Mouse (Mus musculus): ENCODE results near the gene Ckm. TPM values are rescaled to one million over a fixed set of nuclear protein-coding genes. Genes with fewer than 3 reads are reported as not detected.

The Ckm gene
- polyA plus RNA-seq, 1 experiment from 2014 or later = 42.1 TPM

GRCm38 (mm10) chr7:19363881-19364280 lies 40.7 kb upstream of the Ckm start:
- Histone ChIP-seq H3K27ac (replicated peaks) (peak overlapping the region; percentile 80), H3K9ac (ENCODE audit: low read length) (no peak overlapping the region), H3K9me3 (ENCODE audit: control insufficient read depth, low read length) (no peaks in the 10 kb centered on the region), H3K4me2 (replicated peaks; ENCODE audit: low read depth) (peak overlapping the region; percentile 35), H3K36me3 (ENCODE audit: control insufficient read depth, insufficient read depth, low read length) (no peaks in the 10 kb centered on the region), H3K4me1 (replicated peaks; ENCODE audit: control insufficient read depth, insufficient read depth) (peaks cover 3% of the 10 kb centered on the region; the same call in 1 of the 2 replicates), H3K4me3 (ENCODE audit: low read depth, low read length) (no peak overlapping the region), H3K27me3 (ENCODE audit: control insufficient read depth, insufficient read depth, low read length) (no peaks in the 10 kb centered on the region)
- ATAC-seq (ENCODE audit: low FRiP score, low TSS enrichment) = peak; percentile 53
- WGBS = 4% methylated on average over 18 of the region's 18 CpGs
- DNase-seq (ENCODE audit: low spot score) = peak; percentile 93
- TF ChIP-seq EP300 (optimal IDR thresholded peaks at IDR 0.05) = no peak
- peak; percentile 93 for TF ChIP-seq CTCF (IDR thresholded peaks at IDR 0.05; ENCODE audit: low read depth)

- no peaks in the 10 kb centered on the region for H3K9me3 ChIP-seq (ENCODE audit: control insufficient read depth, low read length)
- 52% methylated on average over 4 of the region's 4 CpGs for WGBS
- H3K36me3 ChIP-seq (ENCODE audit: control insufficient read depth, insufficient read depth, low read length) = no peaks in the 10 kb centered on the region
- no peaks in the 10 kb centered on the region for H3K27me3 ChIP-seq (ENCODE audit: control insufficient read depth, insufficient read depth, low read length)
- peaks cover 6% of the 10 kb centered on the region; the same call in 1 of the 2 replicates for H3K4me1 ChIP-seq (replicated peaks; ENCODE audit: control insufficient read depth, insufficient read depth)
- H3K27ac ChIP-seq (replicated peaks) = peak overlapping the region; percentile 80
- no peak overlapping the region for H3K4me3 ChIP-seq (ENCODE audit: low read depth, low read length)
- H3K9ac ChIP-seq (ENCODE audit: low read length) = no peak overlapping the region
- DNase-seq (ENCODE audit: low spot score) = peak; percentile 44
- TF ChIP-seq EP300 (optimal IDR thresholded peaks at IDR 0.05) (peak; percentile 69), CTCF (IDR thresholded peaks at IDR 0.05; ENCODE audit: low read depth) (no peak)
- ATAC-seq (ENCODE audit: low FRiP score, low TSS enrichment) = peak; percentile 21; the same call in 1 of the 2 replicates
- no peak overlapping the region for H3K4me2 ChIP-seq (replicated peaks; ENCODE audit: low read depth)
These were observed 39.2 kb upstream of the Ckm start for GRCm38 (mm10) chr7:19365376-19365775.

GRCm38 (mm10) chr7:19368380-19368779 lies 36.2 kb upstream of the Ckm start:
- no peak overlapping the region for H3K9ac ChIP-seq (ENCODE audit: low read length)
- H3K4me2 ChIP-seq (replicated peaks; ENCODE audit: low read depth) = no peak overlapping the region
- peaks cover 2% of the 10 kb centered on the region; the same call in 1 of the 2 replicates for H3K4me1 ChIP-seq (replicated peaks; ENCODE audit: control insufficient read depth, insufficient read depth)
- ATAC-seq (ENCODE audit: low FRiP score, low TSS enrichment) (no peak), DNase-seq (ENCODE audit: low spot score) (peak; percentile 62)
- H3K4me3 ChIP-seq (ENCODE audit: low read depth, low read length) = no peak overlapping the region
- no peaks in the 10 kb centered on the region for H3K9me3 ChIP-seq (ENCODE audit: control insufficient read depth, low read length)
- no peak for TF ChIP-seq CTCF (IDR thresholded peaks at IDR 0.05; ENCODE audit: low read depth)
- no peak for TF ChIP-seq EP300 (optimal IDR thresholded peaks at IDR 0.05)
- no peaks in the 10 kb centered on the region for H3K27me3 ChIP-seq (ENCODE audit: control insufficient read depth, insufficient read depth, low read length)
- no peak overlapping the region for H3K27ac ChIP-seq (replicated peaks)
- 0 out of 2 replicates have a peak, but pooled peaks cover 3% of the 10 kb centered on the region for H3K36me3 ChIP-seq (ENCODE audit: control insufficient read depth, insufficient read depth, low read length)
- WGBS = 22% methylated on average over 16 of the region's 16 CpGs

- ATAC-seq (ENCODE audit: low FRiP score, low TSS enrichment) (peak; percentile 50), DNase-seq (ENCODE audit: low spot score) (peak; percentile 71)
- H3K4me1 ChIP-seq (replicated peaks; ENCODE audit: control insufficient read depth, insufficient read depth) = peaks cover 2% of the 10 kb centered on the region; the same call in 1 of the 2 replicates
- 20% methylated on average over 46 of the region's 46 CpGs for WGBS
- H3K4me2 ChIP-seq (replicated peaks; ENCODE audit: low read depth) = peak overlapping the region; percentile 60
- H3K27ac ChIP-seq (replicated peaks) = no peak overlapping the region
- H3K27me3 ChIP-seq (ENCODE audit: control insufficient read depth, insufficient read depth, low read length) = no peaks in the 10 kb centered on the region
- H3K36me3 ChIP-seq (ENCODE audit: control insufficient read depth, insufficient read depth, low read length) = 0 out of 2 replicates have a peak, but pooled peaks cover 3% of the 10 kb centered on the region
- peak overlapping the region; percentile 50; the same call in 1 of the 2 replicates for H3K9ac ChIP-seq (ENCODE audit: low read length)
- TF ChIP-seq CTCF (IDR thresholded peaks at IDR 0.05; ENCODE audit: low read depth) (peak; percentile 83), EP300 (optimal IDR thresholded peaks at IDR 0.05) (no peak)
- H3K4me3 ChIP-seq (ENCODE audit: low read depth, low read length) = peak overlapping the region; percentile 33
- H3K9me3 ChIP-seq (ENCODE audit: control insufficient read depth, low read length) = no peaks in the 10 kb centered on the region
These were observed 34.7 kb upstream of the Ckm start for GRCm38 (mm10) chr7:19369823-19370425.

GRCm38 (mm10) chr7:19373367-19373766 lies 31.2 kb upstream of the Ckm start:
- 86% methylated on average over 2 of the region's 2 CpGs for WGBS
- TF ChIP-seq EP300 (optimal IDR thresholded peaks at IDR 0.05) (no peak), CTCF (IDR thresholded peaks at IDR 0.05; ENCODE audit: low read depth) (no peak)
- no peak overlapping the region for H3K4me3 ChIP-seq (ENCODE audit: low read depth, low read length)
- no peak overlapping the region for H3K9ac ChIP-seq (ENCODE audit: low read length)
- no peak overlapping the region for H3K27ac ChIP-seq (replicated peaks)
- H3K9me3 ChIP-seq (ENCODE audit: control insufficient read depth, low read length) = no peaks in the 10 kb centered on the region
- DNase-seq (ENCODE audit: low spot score) (no peak), ATAC-seq (ENCODE audit: low FRiP score, low TSS enrichment) (no peak)
- peaks cover 2% of the 10 kb centered on the region; the same call in 1 of the 2 replicates for H3K4me1 ChIP-seq (replicated peaks; ENCODE audit: control insufficient read depth, insufficient read depth)
- H3K27me3 ChIP-seq (ENCODE audit: control insufficient read depth, insufficient read depth, low read length) = no peaks in the 10 kb centered on the region
- no peak overlapping the region for H3K4me2 ChIP-seq (replicated peaks; ENCODE audit: low read depth)
- peaks cover 3% of the 10 kb centered on the region; the same call in 1 of the 2 replicates for H3K36me3 ChIP-seq (ENCODE audit: control insufficient read depth, insufficient read depth, low read length)

- DNase-seq (ENCODE audit: low spot score) (no peak), ATAC-seq (ENCODE audit: low FRiP score, low TSS enrichment) (0 out of 2 replicates have a peak, but pooled peaks have one; percentile 8)
- Histone ChIP-seq H3K27me3 (ENCODE audit: control insufficient read depth, insufficient read depth, low read length) (no peaks in the 10 kb centered on the region), H3K4me3 (ENCODE audit: low read depth, low read length) (no peak overlapping the region), H3K27ac (replicated peaks) (no peak overlapping the region), H3K4me1 (replicated peaks; ENCODE audit: control insufficient read depth, insufficient read depth) (no peaks in the 10 kb centered on the region), H3K4me2 (replicated peaks; ENCODE audit: low read depth) (no peak overlapping the region), H3K9me3 (ENCODE audit: control insufficient read depth, low read length) (no peaks in the 10 kb centered on the region), H3K9ac (ENCODE audit: low read length) (no peak overlapping the region), H3K36me3 (ENCODE audit: control insufficient read depth, insufficient read depth, low read length) (peaks cover 3% of the 10 kb centered on the region; the same call in 1 of the 2 replicates)
- 82% methylated on average over 18 of the region's 18 CpGs for WGBS
- no peak for TF ChIP-seq EP300 (optimal IDR thresholded peaks at IDR 0.05)
- TF ChIP-seq CTCF (IDR thresholded peaks at IDR 0.05; ENCODE audit: low read depth) = no peak
These were observed 29.2 kb upstream of the Ckm start for GRCm38 (mm10) chr7:19375368-19375767.

Data from stomach, postnatal 0 days (tissue).